Mouse (Mus musculus) spleen, adult 2 months (tissue): Measurements from ENCODE around the gene Prr23a1. TPM values are rescaled to one million over a fixed set of nuclear protein-coding genes. Genes with fewer than 3 reads are reported as not detected.

Source experiments
- DNase-seq, 2 experiments: peaks; one replicate each; pipeline versions ENCODE4 v3.0.0 to v3.0.0-alpha.2; 2012 to 2021; ENCODE audit warnings: low spot score in 2 of 2, low read depth in 1 of 2
- H3K27ac ChIP-seq: fragments of 200-500 bp; 2 replicates; pipeline ENCODE4 v1.5.1; 2012; ENCODE audit warnings: low read length, inconsistent platforms; ENCODE audit not compliant: insufficient read depth
- H3K27me3 ChIP-seq: fragments of 200-500 bp; 2 replicates; pipeline ENCODE4 v1.6.1; 2012; ENCODE audit warnings: mild to moderate bottlenecking, moderate library complexity, low read length, inconsistent platforms; ENCODE audit not compliant: control insufficient read depth, insufficient read depth
- H3K36me3 ChIP-seq: fragments of 200-500 bp; 2 replicates; pipeline ENCODE4 v1.6.1; 2012; ENCODE audit warnings: mild to moderate bottlenecking, low read length, inconsistent platforms; ENCODE audit not compliant: control insufficient read depth, insufficient read depth
- H3K4me1 ChIP-seq: fragments of 200-500 bp; 2 replicates; pipeline ENCODE4 v1.6.1; 2011; ENCODE audit warnings: inconsistent platforms; ENCODE audit not compliant: control insufficient read depth, insufficient read depth, insufficient read length
- H3K4me3 ChIP-seq: fragments of 200-500 bp; 2 replicates; pipeline ENCODE4 v1.5.1; 2011; ENCODE audit warnings: mild to moderate bottlenecking, inconsistent platforms; ENCODE audit not compliant: insufficient read depth, insufficient read length; ENCODE audit errors: extremely low read depth
- CTCF ChIP-seq: fragments of 200-500 bp; IDR thresholded peaks from 2 replicates; pipeline ENCODE4 v1.5.1; 2011; ENCODE audit warnings: mild to moderate bottlenecking, inconsistent platforms; ENCODE audit not compliant: insufficient read depth, insufficient read length, insufficient replicate concordance; ENCODE audit errors: extremely low read depth
- POLR2A ChIP-seq: fragments of 200-500 bp; IDR thresholded peaks from 2 replicates; pipeline ENCODE4 v1.6.1; 2011; ENCODE audit warnings: low read depth, low read length, inconsistent platforms
- WGBS: fragments of 180-500 bp; shearing (Covaris S2); methylation state at CpG from one replicate; pipeline ENCODE4 v1.1.7; 2018; 5-methylcytosine and 5-hydroxymethylcytosine counted together
- polyA plus RNA-seq: library from polyadenylated mRNA; depleted of rRNA; stranded (reverse); fragments of >200 nt; gene quantifications from 2 replicates; pipeline ENCODE4 v1.2.3, GENCODE M21; 2012; rRNA removed

Prr23a1 gene
- polyA plus RNA-seq, 1 experiment = not detected

DNA sequence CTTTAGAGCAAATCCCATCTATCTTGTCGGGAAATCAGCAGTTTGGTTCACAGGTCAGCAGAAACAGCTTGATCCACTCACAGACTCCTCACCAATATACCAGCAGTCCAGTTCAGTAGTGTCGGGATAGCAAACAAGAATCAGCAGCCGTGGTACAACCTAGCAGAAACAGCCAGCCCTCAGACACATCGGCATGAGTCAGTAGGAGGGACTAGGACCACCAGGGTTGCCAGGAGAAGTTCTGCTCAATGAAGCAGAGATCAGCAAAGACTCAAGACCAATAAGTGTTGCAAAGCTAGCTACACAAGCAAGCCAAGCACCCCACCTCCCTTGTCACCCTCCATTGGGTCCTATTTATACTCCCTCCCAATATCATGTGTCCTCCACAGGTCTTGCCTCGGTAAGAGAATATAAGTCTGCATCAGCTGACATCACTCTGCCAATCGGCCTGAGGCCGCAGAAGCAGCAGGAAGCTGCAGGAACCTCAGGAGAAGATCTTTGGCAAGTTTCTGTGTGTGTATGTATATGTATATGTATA lies 4.7 kb upstream of the Prr23a1 start:
- Histone ChIP-seq H3K27me3 (no peaks in the 10 kb centered on the region), H3K27ac (no peak overlapping the region), H3K4me1 (no peaks in the 10 kb centered on the region), H3K4me3 (no peak overlapping the region), H3K36me3 (no peaks in the 10 kb centered on the region)
- no peak for DNase-seq
- 82% methylated on average over 7 of the region's 7 CpGs for WGBS
- no peak for TF ChIP-seq CTCF
- TF ChIP-seq POLR2A = no peak

DNA sequence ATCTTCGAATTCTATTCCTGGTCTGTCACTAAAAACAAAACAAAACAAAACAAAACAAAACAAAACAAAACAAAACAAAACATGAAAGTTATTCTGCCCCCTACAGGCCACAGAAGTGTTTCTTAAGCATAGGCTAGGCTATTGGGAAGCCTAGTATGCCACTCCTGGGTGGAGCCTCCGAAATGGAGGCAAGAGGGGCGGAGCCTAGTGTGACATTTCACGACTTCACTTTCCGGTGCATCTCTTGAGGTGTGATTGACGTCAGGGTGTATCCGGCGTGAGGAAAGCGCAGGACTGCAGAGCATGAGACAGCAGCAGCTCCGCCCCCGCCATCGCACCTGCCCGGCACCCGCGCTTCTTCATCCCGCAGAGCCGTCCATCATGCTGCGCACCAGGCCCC lies 13.9 kb downstream of the Prr23a1 start, which contains the start of gene Prr23a2:
Prr23a2 (plus strand) TSS at position 285 of the 400 bp plus-strand sequence.
- Histone ChIP-seq H3K4me3 (no peak within 1 kb of the TSS), H3K27ac (no peak within 1 kb of the TSS), H3K27me3 (no peaks in the 10 kb centered on the region), H3K4me1 (no peaks in the 10 kb centered on the region), H3K36me3 (no peaks in the 10 kb centered on the region)
- no peak for DNase-seq
- WGBS = 75% methylated on average over 18 of the region's 18 CpGs
- TF ChIP-seq POLR2A = no peak
- TF ChIP-seq CTCF = no peak

DNA sequence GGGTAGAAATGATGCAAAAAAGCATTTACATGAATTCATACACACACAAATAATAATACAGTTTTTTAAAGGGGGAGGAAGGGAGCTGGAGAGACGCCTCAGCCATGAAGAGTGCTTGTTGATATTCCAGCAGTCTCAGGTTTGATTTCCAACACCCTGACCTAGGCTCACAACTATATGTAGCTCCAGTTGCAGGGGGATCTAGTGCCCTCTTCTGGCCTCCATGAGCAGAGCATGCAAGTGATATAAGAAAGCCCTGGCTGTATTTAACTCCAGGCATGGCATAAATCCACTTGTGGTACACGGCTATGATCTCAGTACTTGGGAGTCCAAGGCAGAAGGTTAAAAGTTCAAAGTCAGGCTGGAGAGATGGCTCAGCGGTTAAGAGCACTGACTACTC lies 21.2 kb downstream of the Prr23a1 start:
- Histone ChIP-seq H3K4me1 (no peaks in the 10 kb centered on the region), H3K27me3 (no peaks in the 10 kb centered on the region), H3K27ac (no peak overlapping the region), H3K4me3 (no peak overlapping the region), H3K36me3 (no peaks in the 10 kb centered on the region)
- WGBS = 70% methylated on average over 3 of the region's 3 CpGs
- no peak for DNase-seq
- TF ChIP-seq POLR2A (no peak), CTCF (no peak)

DNA sequence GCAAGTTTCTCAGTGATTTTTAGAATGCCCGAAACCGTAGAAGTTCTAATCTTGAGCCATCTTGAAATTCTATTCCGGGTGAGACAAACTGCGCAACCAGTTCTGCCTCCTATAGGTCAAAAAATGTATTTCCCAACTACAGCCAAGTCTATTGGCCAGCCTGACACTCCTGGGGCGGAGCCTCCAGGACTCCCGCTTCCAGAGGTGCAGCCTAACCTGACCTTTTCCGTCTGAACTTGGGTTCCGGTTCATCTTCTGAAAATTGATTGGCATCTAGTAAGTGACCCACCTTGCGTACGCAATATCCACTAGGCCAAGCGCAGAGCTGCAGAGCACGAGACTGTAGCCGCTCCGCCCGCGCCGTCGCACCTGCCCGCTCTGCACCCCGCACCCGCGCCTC lies 22.3 kb downstream of the Prr23a1 start, which contains the start of gene Prr23a3:
Prr23a3 (plus strand) TSS at position 197 of the 400 bp plus-strand sequence.
- no peaks in the 10 kb centered on the region for H3K4me1 ChIP-seq
- H3K27ac ChIP-seq = no peak within 1 kb of the TSS
- no peak for DNase-seq
- no peaks in the 10 kb centered on the region for H3K36me3 ChIP-seq
- WGBS = 58% methylated on average over 22 of the region's 22 CpGs
- H3K4me3 ChIP-seq = no peak within 1 kb of the TSS
- H3K27me3 ChIP-seq = no peaks in the 10 kb centered on the region
- no peak for TF ChIP-seq POLR2A
- no peak for TF ChIP-seq CTCF

Other genes with a start within 250 kb of the Prr23a1 start
- 6.4 and 8.7 TPM in 2 replicates for gene Mrps22, start 240.8 kb upstream of the Prr23a1 start, polyA plus RNA-seq
- gene Prr23a2, start 14.0 kb downstream of the Prr23a1 start, polyA plus RNA-seq = not detected in 2 replicates
- gene Prr23a3, start 22.3 kb downstream of the Prr23a1 start, polyA plus RNA-seq = not detected in 2 replicates
- not detected in 2 replicates for gene 7420426K07Rik, start 60.6 kb downstream of the Prr23a1 start, polyA plus RNA-seq
- not detected in 2 replicates for gene Foxl2, start 112.8 kb downstream of the Prr23a1 start, polyA plus RNA-seq
- 2.9 and 4.6 TPM in 2 replicates for gene Faim, start 143.9 kb downstream of the Prr23a1 start, polyA plus RNA-seq
- 0.05 TPM in 1 of 2 replicates, not detected in the other for gene Gm1123, start 193.2 kb downstream of the Prr23a1 start, polyA plus RNA-seq